Mouse (Mus musculus) spleen, postnatal 0 days (tissue): ENCODE data around the gene Fgd3. TPM values are rescaled to one million over a fixed set of nuclear protein-coding genes. Genes with fewer than 3 reads are reported as not detected.

ENCODE experiments used
- polyA plus RNA-seq: library from polyadenylated mRNA; unstranded; fragments of >200 nt; fragmentation: Nextera tagmentation; extraction: Ambion mirVana; gene quantifications from 2 replicates; pipeline ENCODE4 v1.2.1, GENCODE M21; 2015

Fgd3 gene
- 1.6 and 2.0 TPM in 2 replicates for polyA plus RNA-seq

GRCm38 (mm10) chr13:49320040-49320439 lies at the start of gene Fgd3:
Gene Fgd3 (minus strand): TSS chr13:49320311.

GRCm38 (mm10) chr13:49341012-49341830 lies 21.1 kb upstream of the Fgd3 start, which contains the start of gene Bicd2:
Gene Bicd2 (plus strand): TSS chr13:49341585.

GRCm38 (mm10) chr13:49248467-49248862 lies 71.6 kb downstream of the Fgd3 start, which contains the start of gene Susd3:
Gene Susd3 (minus strand): TSS chr13:49248706.

DNA sequence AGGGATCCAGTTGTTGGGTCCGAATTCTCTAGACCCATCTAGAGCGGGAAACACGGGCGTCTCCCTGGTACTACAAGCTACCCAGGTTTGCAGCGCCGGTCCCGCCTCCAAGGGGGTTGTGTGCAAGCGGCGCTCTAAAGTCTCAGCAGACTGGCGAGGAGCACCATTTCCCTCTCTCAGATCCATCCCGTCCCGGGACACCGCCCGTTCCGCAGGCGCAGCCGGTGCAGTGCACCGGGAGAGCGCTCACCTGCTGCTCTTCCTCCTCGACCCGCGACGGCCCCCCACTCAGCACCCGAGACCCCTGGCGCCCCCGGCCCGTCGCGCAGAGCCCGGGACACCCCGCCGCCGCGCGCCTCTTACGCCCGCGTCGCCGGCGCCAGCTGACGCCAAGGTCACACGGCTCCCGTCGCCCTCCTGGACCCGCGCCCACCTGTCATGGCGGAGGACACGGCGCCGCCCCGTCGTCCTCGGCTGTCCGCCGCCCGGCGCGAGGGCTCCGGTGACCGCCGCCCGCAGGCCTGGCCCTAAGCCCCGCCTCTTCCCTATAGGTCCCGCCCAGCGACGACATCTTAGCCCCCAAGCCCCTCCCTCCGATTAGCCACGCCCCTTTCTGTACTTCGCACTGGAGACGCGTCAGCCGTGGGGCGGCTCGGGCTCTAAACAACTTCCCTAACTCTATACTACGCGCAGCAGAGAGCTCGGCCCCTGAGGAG lies 104.4 kb downstream of the Fgd3 start, which contains the start of gene Card19:
TSS of gene Card19 (minus strand) at position 534 of the 716 bp plus-strand sequence.

Other genes starting within 250 kb of the Fgd3 start
- gene Wnk2, start 172.3 kb downstream of the Fgd3 start, polyA plus RNA-seq = 0.05 and 0.07 TPM in 2 replicates
- 42.2 and 52.1 TPM in 2 replicates for gene Ninj1, start 132.8 kb downstream of the Fgd3 start, polyA plus RNA-seq
- 45.1 and 59.2 TPM in 2 replicates for gene Card19, start 104.3 kb downstream of the Fgd3 start, polyA plus RNA-seq
- 8.7 and 11.3 TPM in 2 replicates for gene Susd3, start 71.6 kb downstream of the Fgd3 start, polyA plus RNA-seq
- gene Bicd2, start 21.3 kb upstream of the Fgd3 start, polyA plus RNA-seq = 10.2 and 12.0 TPM in 2 replicates
- 6.1 and 7.4 TPM in 2 replicates for gene Ippk, start 100.9 kb upstream of the Fgd3 start, polyA plus RNA-seq
- 2.3 TPM in 2 replicates for gene Tes3-ps, start 173.0 kb upstream of the Fgd3 start, polyA plus RNA-seq
- 0.79 and 1.2 TPM in 2 replicates for gene Ecm2, start 184.5 kb upstream of the Fgd3 start, polyA plus RNA-seq
- gene Aspn, start 224.1 kb upstream of the Fgd3 start, polyA plus RNA-seq = 7.1 and 8.6 TPM in 2 replicates